Mouse (Mus musculus) liver, adult 2 months (tissue): Measurements from ENCODE around the gene Rabep2. TPM values are rescaled to one million over a fixed set of nuclear protein-coding genes. Genes with fewer than 3 reads are reported as not detected.

Source experiments
- DNase-seq: peaks from one replicate; pipeline ENCODE4 v3.0.0-alpha.2; 2011; ENCODE audit warnings: low read depth, low spot score; ENCODE audit errors: extremely low read depth
- H3K27ac ChIP-seq: fragments of 200-500 bp; replicated peaks from 2 replicates; pipeline ENCODE4 v1.5.1; 2012; ENCODE audit warnings: low read depth, mild to moderate bottlenecking, control low read depth, inconsistent platforms, low read length; ENCODE audit not compliant: insufficient read depth
- H3K27me3 ChIP-seq: fragments of 200-500 bp; 2 replicates; pipeline ENCODE4 v1.6.1; 2012; ENCODE audit warnings: mild to moderate bottlenecking, moderate library complexity, low read length, inconsistent platforms; ENCODE audit not compliant: control insufficient read depth, insufficient read depth
- H3K36me3 ChIP-seq: fragments of 200-500 bp; 2 replicates; pipeline ENCODE4 v1.6.1; 2012; ENCODE audit warnings: low read length, inconsistent platforms; ENCODE audit not compliant: control insufficient read depth, insufficient read depth
- H3K4me1 ChIP-seq: fragments of 200-500 bp; 2 replicates; pipeline ENCODE4 v1.6.1; 2011; ENCODE audit warnings: low read length; ENCODE audit not compliant: control insufficient read depth, insufficient read depth
- H3K4me3 ChIP-seq: fragments of 200-500 bp; 2 replicates; pipeline ENCODE4 v1.5.1; 2011; ENCODE audit warnings: low read depth, mild to moderate bottlenecking, control low read depth, low read length, moderate library complexity; ENCODE audit not compliant: insufficient read depth
- H3K79me2 ChIP-seq: fragments of 200-500 bp; 2 replicates; pipeline ENCODE4 v1.6.1; 2012; ENCODE audit warnings: inconsistent platforms, mild to moderate bottlenecking, low read length, moderate library complexity; ENCODE audit not compliant: control insufficient read depth, insufficient read depth
- H3K9ac ChIP-seq: fragments of 200-500 bp; 2 replicates; pipeline ENCODE4 v1.6.1; 2012; ENCODE audit warnings: low read depth, mild to moderate bottlenecking, control low read depth, inconsistent platforms, low read length
- CTCF ChIP-seq: fragments of 200-500 bp; IDR thresholded peaks from 2 replicates; pipeline ENCODE4 v1.5.1; 2011; ENCODE audit warnings: low read depth, low read length, control low read depth
- POLR2A ChIP-seq: fragments of 200-500 bp; IDR thresholded peaks from 2 replicates; pipeline ENCODE4 v1.6.1; 2011; ENCODE audit warnings: low read length, control low read depth; ENCODE audit not compliant: insufficient read depth; ENCODE audit errors: extremely low read depth
- WGBS: fragments of 180-500 bp; shearing (Covaris S2); methylation state at CpG from one replicate; pipeline ENCODE4 v1.1.7; 2018; 5-methylcytosine and 5-hydroxymethylcytosine counted together
- polyA plus RNA-seq: library from polyadenylated mRNA; depleted of rRNA; stranded (reverse); fragments of >200 nt; gene quantifications from 2 replicates; pipeline ENCODE4 v1.2.3, GENCODE M21; 2012
- total RNA-seq: library from RNA; depleted of rRNA; stranded (reverse); fragments of >200 nt; gene quantifications from 2 replicates; pipeline ENCODE4 v1.2.3, GENCODE M21; 2014

Gene Rabep2
- total and polyA plus RNA-seq, 2 experiments, result 6.5 to 15.1 TPM

GRCm38 (mm10) chr7:126455242-126455641, 26.7 kb downstream of the Rabep2 start:
- H3K4me3 ChIP-seq, result no peak overlapping the region
- no peaks in the 10 kb centered on the region for H3K36me3 ChIP-seq
- H3K79me2 ChIP-seq, result no peaks in the 10 kb centered on the region
- H3K27me3 ChIP-seq, result no peaks in the 10 kb centered on the region
- H3K9ac ChIP-seq, result no peak overlapping the region
- H3K4me1 ChIP-seq, result no peaks in the 10 kb centered on the region
- WGBS, result 60% methylated on average over 2 of the region's 2 CpGs
- no peak for DNase-seq
- H3K27ac ChIP-seq, result no peak overlapping the region
- TF ChIP-seq POLR2A (no peak), CTCF (no peak)

GRCm38 (mm10) chr7:126456382-126457266, 28.1 kb downstream of the Rabep2 start:
- WGBS, result 86% methylated on average over 17 of the region's 17 CpGs
- TF ChIP-seq POLR2A (no peak), CTCF (no peak)
- H3K27ac ChIP-seq, result no peak overlapping the region
- H3K27me3 ChIP-seq, result no peaks in the 10 kb centered on the region
- H3K4me3 ChIP-seq, result no peak overlapping the region
- no peak for DNase-seq
- H3K79me2 ChIP-seq, result no peaks in the 10 kb centered on the region
- no peak overlapping the region for H3K9ac ChIP-seq
- no peaks in the 10 kb centered on the region for H3K36me3 ChIP-seq
- H3K4me1 ChIP-seq, result no peaks in the 10 kb centered on the region

GRCm38 (mm10) chr7:126458225-126458624, 29.7 kb downstream of the Rabep2 start:
- H3K27ac ChIP-seq, result no peak overlapping the region
- no peak overlapping the region for H3K9ac ChIP-seq
- H3K36me3 ChIP-seq, result no peaks in the 10 kb centered on the region
- WGBS, result 89% methylated on average over 5 of the region's 5 CpGs
- no peak overlapping the region for H3K4me3 ChIP-seq
- H3K4me1 ChIP-seq, result no peaks in the 10 kb centered on the region
- no peaks in the 10 kb centered on the region for H3K27me3 ChIP-seq
- H3K79me2 ChIP-seq, result no peaks in the 10 kb centered on the region
- no peak for DNase-seq
- no peak for TF ChIP-seq CTCF
- TF ChIP-seq POLR2A, result no peak

GRCm38 (mm10) chr7:126458844-126459618, 30.5 kb downstream of the Rabep2 start:
- no peaks in the 10 kb centered on the region for H3K27me3 ChIP-seq
- TF ChIP-seq POLR2A (no peak), CTCF (no peak)
- WGBS, result 85% methylated on average over 11 of the region's 11 CpGs
- H3K79me2 ChIP-seq, result no peaks in the 10 kb centered on the region
- DNase-seq, result no peak
- no peaks in the 10 kb centered on the region for H3K4me1 ChIP-seq
- no peak overlapping the region for H3K4me3 ChIP-seq
- H3K27ac ChIP-seq, result no peak overlapping the region
- H3K9ac ChIP-seq, result no peak overlapping the region
- no peaks in the 10 kb centered on the region for H3K36me3 ChIP-seq

- Histone ChIP-seq H3K9ac (no peak overlapping the region), H3K4me1 (no peaks in the 10 kb centered on the region), H3K4me3 (no peak overlapping the region), H3K27ac (no peak overlapping the region), H3K36me3 (no peaks in the 10 kb centered on the region), H3K27me3 (no peaks in the 10 kb centered on the region), H3K79me2 (no peaks in the 10 kb centered on the region)
- WGBS, result 71% methylated on average over 10 of the region's 10 CpGs
- no peak for TF ChIP-seq POLR2A
- TF ChIP-seq CTCF, result no peak
- DNase-seq, result no peak
Observed at GRCm38 (mm10) chr7:126460623-126461399, 32.3 kb downstream of the Rabep2 start.
